Mouse (Mus musculus) kidney, adult 2 months (tissue): Measurements from ENCODE around the gene Zscan12.

Source experiments
- CTCF ChIP-seq: fragments of 200-500 bp; conservative IDR thresholded peaks from 2 replicates; pipeline ENCODE4 v1.5.1; 2011; ENCODE audit warnings: low read depth, mild to moderate bottlenecking, control low read depth, low read length, moderate library complexity, mixed read lengths; ENCODE audit not compliant: insufficient read depth, insufficient read length
- POLR2A ChIP-seq: fragments of 200-500 bp; IDR thresholded peaks from one replicate; pipeline ENCODE4 v1.6.1; 2011; ENCODE audit warnings: low read depth, low read length, control low read depth

DNA sequence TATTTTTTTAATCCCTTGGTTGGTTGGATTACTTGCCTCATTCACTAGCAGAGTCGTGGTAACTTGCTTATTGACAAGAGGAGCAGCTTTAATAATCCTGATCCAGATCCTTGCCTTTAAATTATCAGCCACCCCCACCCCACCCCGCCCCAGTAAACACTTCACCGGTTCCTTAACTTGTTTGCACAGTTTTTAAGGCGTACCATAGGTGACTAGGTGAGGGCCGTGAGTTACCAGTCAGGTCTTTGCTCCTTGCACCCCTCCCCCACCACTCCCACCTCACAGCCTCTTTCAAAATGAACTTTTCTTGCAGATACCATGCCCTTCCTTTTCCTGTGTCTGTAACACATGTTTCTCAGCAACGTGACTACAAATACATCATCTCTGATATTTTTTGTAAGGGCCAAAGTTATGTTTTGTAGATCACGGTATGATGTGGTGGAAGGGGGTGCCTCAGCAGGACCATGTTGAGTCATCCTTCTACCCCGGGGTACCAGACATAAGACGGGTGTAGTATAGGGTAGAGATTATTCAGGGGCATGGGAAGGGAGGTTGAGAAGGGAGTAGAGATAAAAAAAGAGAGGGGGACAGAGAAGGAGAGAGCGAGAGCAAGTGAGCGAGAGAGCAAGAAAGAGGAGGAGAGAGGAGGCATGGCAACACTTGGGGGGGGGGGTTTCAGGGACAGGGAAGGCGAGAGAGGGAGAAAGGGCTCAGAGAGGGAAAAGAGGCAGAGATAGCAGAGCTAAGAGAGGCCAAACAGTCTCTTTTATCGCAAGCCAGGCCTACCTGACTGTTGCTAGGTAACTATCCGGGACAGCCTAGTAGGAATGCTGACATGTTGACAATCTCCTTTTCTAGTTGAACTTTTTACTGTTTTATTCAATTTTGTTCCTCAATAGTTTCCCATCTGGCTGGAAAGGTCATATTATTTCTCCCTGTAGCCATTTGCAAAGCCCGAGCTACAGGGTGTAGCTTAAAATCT lies 51.9 kb downstream of the Zscan12 start:
- TF ChIP-seq CTCF: no peak
- TF ChIP-seq POLR2A: no peak
